Mouse (Mus musculus): ENCODE measurements around the gene Znhit2.

DNA sequence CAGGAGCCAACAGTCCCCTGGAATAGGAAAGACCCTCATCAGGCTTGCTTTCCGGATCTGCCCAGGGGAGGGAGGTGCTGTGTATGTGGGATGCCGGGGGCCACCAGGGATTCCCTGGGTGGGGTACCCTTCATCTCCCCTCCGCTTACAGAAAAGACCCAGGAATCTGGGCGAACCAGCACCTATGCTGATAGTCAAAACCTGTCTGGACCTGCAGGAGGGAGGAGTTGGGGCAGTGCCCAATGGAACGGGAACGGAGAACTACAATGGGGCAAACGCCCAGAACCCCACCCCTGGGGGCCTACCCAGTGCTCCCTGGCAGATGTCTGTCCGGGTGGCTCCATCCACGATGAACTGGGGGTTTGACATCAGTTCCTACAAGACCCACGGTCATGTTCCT lies 47.3 kb upstream of the Znhit2 start:
- TF ChIP-seq POLR2A (IDR thresholded peaks at IDR 0.05; ENCODE audit: control insufficient read depth, extremely low read depth, insufficient read depth, low read length, poor library complexity), result no peak
- TF ChIP-seq CTCF (IDR thresholded peaks at IDR 0.05; ENCODE audit: borderline replicate concordance, control insufficient read depth, extremely low read depth, insufficient read depth, low read length, poor library complexity), result no peak
